Mouse (Mus musculus) ES-Bruce4 (cell line): ENCODE data around the gene Dnajb7. TPM values are rescaled to one million over a fixed set of nuclear protein-coding genes. Genes with fewer than 3 reads are reported as not detected.

ENCODE experiments used
- H3K27ac ChIP-seq: 2 replicates; pipeline ENCODE4 v1.5.1; 2012; ENCODE audit warnings: low read length, inconsistent platforms; ENCODE audit not compliant: insufficient read depth
- H3K27me3 ChIP-seq: 2 replicates; pipeline ENCODE4 v1.6.1; 2012; ENCODE audit warnings: mild to moderate bottlenecking, low read length, inconsistent platforms; ENCODE audit not compliant: control insufficient read depth, poor library complexity, insufficient read depth, severe bottlenecking
- H3K36me3 ChIP-seq: 2 replicates; pipeline ENCODE4 v1.6.1; 2012; ENCODE audit warnings: inconsistent platforms, mild to moderate bottlenecking, low read length, moderate library complexity; ENCODE audit not compliant: control insufficient read depth, poor library complexity, insufficient read depth, severe bottlenecking
- H3K4me1 ChIP-seq: one replicate; pipeline ENCODE4 v1.8.1; 2011; ENCODE audit warnings: low read length; ENCODE audit not compliant: control insufficient read depth, insufficient read depth
- H3K4me3 ChIP-seq: 2 replicates; pipeline ENCODE4 v1.5.1; 2011; ENCODE audit warnings: low read depth, mild to moderate bottlenecking, low read length
- H3K9ac ChIP-seq: 2 replicates; pipeline ENCODE4 v1.6.1; 2012; ENCODE audit warnings: low read depth, mild to moderate bottlenecking, inconsistent platforms; ENCODE audit not compliant: poor library complexity, severe bottlenecking
- H3K9me3 ChIP-seq: replicated peaks from 2 replicates; pipeline ENCODE4 v1.6.1; 2012; ENCODE audit warnings: mild to moderate bottlenecking, low read length, inconsistent platforms; ENCODE audit not compliant: control insufficient read depth, poor library complexity, insufficient read depth, severe bottlenecking
- CTCF ChIP-seq: IDR thresholded peaks from one replicate; pipeline ENCODE4 v1.8.1; 2011; ENCODE audit warnings: low read depth, low read length
- EP300 ChIP-seq: IDR thresholded peaks from 2 replicates; pipeline ENCODE4 v1.6.1; 2011; ENCODE audit warnings: low read depth, low read length; ENCODE audit not compliant: insufficient read depth
- POLR2A ChIP-seq: IDR thresholded peaks from one replicate; pipeline ENCODE4 v1.8.1; 2011; ENCODE audit warnings: low read length; ENCODE audit not compliant: insufficient read depth
- polyA plus RNA-seq: library from polyadenylated mRNA; stranded (reverse); fragments of >200 nt; gene quantifications from 2 replicates; pipeline ENCODE4 v1.2.4, GENCODE M21; 2011; ENCODE audit warnings: low read depth; ENCODE audit not compliant: missing spikeins, insufficient read depth, insufficient read length

Gene Dnajb7
- polyA plus RNA-seq: not detected in 2 replicates

GRCm38 (mm10) chr15:81408199-81408598, at the start of gene Dnajb7:
Gene Dnajb7, minus strand, starts transcription at chr15:81408299.
- TF ChIP-seq POLR2A (no peak), EP300 (no peak), CTCF (no peak)
- Histone ChIP-seq H3K9ac (no peak within 1 kb of the TSS), H3K27me3 (no peaks in the 10 kb centered on the region), H3K36me3 (no peaks in the 10 kb centered on the region; the same call in none of the 2 replicates), H3K4me3 (no peak within 1 kb of the TSS), H3K4me1 (no peaks in the 10 kb centered on the region), H3K9me3 (no peaks in the 10 kb centered on the region), H3K27ac (no peak within 1 kb of the TSS)

GRCm38 (mm10) chr15:81448463-81448862, 40.4 kb upstream of the Dnajb7 start:
- no peaks in the 10 kb centered on the region for H3K9me3 ChIP-seq
- H3K27ac ChIP-seq: no peak overlapping the region
- TF ChIP-seq POLR2A: no peak
- TF ChIP-seq EP300: no peak
- no peak for TF ChIP-seq CTCF

GRCm38 (mm10) chr15:81439236-81439635, 31.1 kb upstream of the Dnajb7 start:
- Histone ChIP-seq H3K27me3 (no peaks in the 10 kb centered on the region), H3K36me3 (peaks cover 5% of the 10 kb centered on the region; the same call in 1 of the 2 replicates), H3K27ac (no peak overlapping the region), H3K9ac (no peak overlapping the region), H3K4me3 (no peak overlapping the region), H3K4me1 (no peaks in the 10 kb centered on the region), H3K9me3 (no peaks in the 10 kb centered on the region)
- TF ChIP-seq EP300 (no peak), POLR2A (no peak)

More at GRCm38 (mm10) chr15:81448463-81448862, 40.4 kb upstream of the Dnajb7 start:
- H3K27me3 ChIP-seq: no peaks in the 10 kb centered on the region
- no peak overlapping the region for H3K4me3 ChIP-seq
- H3K4me1 ChIP-seq: no peaks in the 10 kb centered on the region
- H3K36me3 ChIP-seq: peaks cover 18% of the 10 kb centered on the region
- H3K9ac ChIP-seq: no peak overlapping the region

- TF ChIP-seq POLR2A: no peak
- TF ChIP-seq EP300: no peak
- TF ChIP-seq CTCF: no peak
Observed at GRCm38 (mm10) chr15:81438345-81438744, 30.2 kb upstream of the Dnajb7 start.

GRCm38 (mm10) chr15:81431195-81431594, 23.1 kb upstream of the Dnajb7 start:
- H3K27me3 ChIP-seq: no peaks in the 10 kb centered on the region
- H3K27ac ChIP-seq: no peak overlapping the region
- H3K9ac ChIP-seq: no peak overlapping the region
- no peak overlapping the region for H3K4me3 ChIP-seq
- H3K9me3 ChIP-seq: no peaks in the 10 kb centered on the region
- peaks cover 18% of the 10 kb centered on the region for H3K36me3 ChIP-seq
- H3K4me1 ChIP-seq: no peaks in the 10 kb centered on the region
- TF ChIP-seq EP300 (no peak), POLR2A (no peak), CTCF (no peak)

More at GRCm38 (mm10) chr15:81438345-81438744, 30.2 kb upstream of the Dnajb7 start:
- no peaks in the 10 kb centered on the region for H3K4me1 ChIP-seq
- peaks cover 5% of the 10 kb centered on the region; the same call in 1 of the 2 replicates for H3K36me3 ChIP-seq
- no peak overlapping the region for H3K27ac ChIP-seq
- H3K4me3 ChIP-seq: no peak overlapping the region
- H3K9me3 ChIP-seq: no peaks in the 10 kb centered on the region
- H3K27me3 ChIP-seq: no peaks in the 10 kb centered on the region
- no peak overlapping the region for H3K9ac ChIP-seq

- H3K36me3 ChIP-seq: peaks cover 15% of the 10 kb centered on the region
- no peak overlapping the region for H3K9ac ChIP-seq
- H3K4me3 ChIP-seq: no peak overlapping the region
- TF ChIP-seq CTCF (no peak), EP300 (no peak), POLR2A (no peak)
- H3K27me3 ChIP-seq: no peaks in the 10 kb centered on the region
- H3K4me1 ChIP-seq: peaks cover 3% of the 10 kb centered on the region
- no peaks in the 10 kb centered on the region for H3K9me3 ChIP-seq
- no peak overlapping the region for H3K27ac ChIP-seq
Observed at GRCm38 (mm10) chr15:81427947-81428346, 19.8 kb upstream of the Dnajb7 start.
